Mouse (Mus musculus) lung, adult 18-20 months (tissue): ENCODE measurements at regions not wholly inside any gene's neighbourhood (a gene's known extent, or its start where the extent isn't known, plus 50 kb on each side); places are given as distances from the start of the nearest gene placed in this dataset.

Source experiments
- DNase-seq, 2 experiments: peaks; one replicate each; pipeline ENCODE4 v3.0.0; 2022; ENCODE audit warnings: mixed read lengths in 2 of 2

- DNase-seq = no peak
Observed at GRCm38 (mm10) chr12:77179138-77179537, 58.8 kb upstream of the Fut8 start.

GRCm38 (mm10) chr12:77177811-77178578 is 59.9 kb upstream of the Fut8 start:
- DNase-seq = peak in 1 of 2 experiments; percentile 27

GRCm38 (mm10) chr12:77177303-77177702 is 60.6 kb upstream of the Fut8 start:
- no peak for DNase-seq

GRCm38 (mm10) chr12:77174032-77174431 is 63.9 kb upstream of the Fut8 start:
- no peak for DNase-seq

- DNase-seq = no peak
Observed at GRCm38 (mm10) chr12:77172540-77172939, 65.4 kb upstream of the Fut8 start.

- no peak for DNase-seq
Observed at GRCm38 (mm10) chr12:77170257-77170656, 67.7 kb upstream of the Fut8 start.

- no peak for DNase-seq
Observed at GRCm38 (mm10) chr12:77168367-77168766, 69.6 kb upstream of the Fut8 start.

- DNase-seq = no peak
Observed at GRCm38 (mm10) chr12:77156698-77157097, 81.2 kb upstream of the Fut8 start.

GRCm38 (mm10) chr12:77155626-77156025 is 82.3 kb upstream of the Fut8 start:
- DNase-seq = no peak

- peak; percentile 72 to 86 for DNase-seq
Observed at GRCm38 (mm10) chr12:77151471-77151870, 86.5 kb upstream of the Fut8 start.

- DNase-seq = no peak
Observed at GRCm38 (mm10) chr12:77149835-77150234, 88.1 kb upstream of the Fut8 start.

- DNase-seq = no peak
Observed at GRCm38 (mm10) chr12:77148146-77148545, 89.8 kb upstream of the Fut8 start.

GRCm38 (mm10) chr12:77143958-77144357 is 94.0 kb upstream of the Fut8 start:
- DNase-seq = no peak

- no peak for DNase-seq
Observed at GRCm38 (mm10) chr12:77143521-77143920, 94.4 kb upstream of the Fut8 start.

GRCm38 (mm10) chr12:77143105-77143504 is 94.8 kb upstream of the Fut8 start:
- no peak for DNase-seq

GRCm38 (mm10) chr12:77142224-77142623 is 95.7 kb upstream of the Fut8 start:
- no peak for DNase-seq

- DNase-seq = no peak
Observed at GRCm38 (mm10) chr12:77141260-77142201, 96.4 kb upstream of the Fut8 start.

GRCm38 (mm10) chr12:77140656-77141055 is 97.3 kb upstream of the Fut8 start:
- no peak for DNase-seq

GRCm38 (mm10) chr12:77140141-77140540 is 97.8 kb upstream of the Fut8 start:
- no peak for DNase-seq

- DNase-seq = peak; percentile 15 to 58
Observed at GRCm38 (mm10) chr12:77139718-77140117, 98.2 kb upstream of the Fut8 start.

- no peak for DNase-seq
Observed at GRCm38 (mm10) chr12:77138506-77139201, 99.3 kb upstream of the Fut8 start.

- DNase-seq = no peak
Observed at GRCm38 (mm10) chr12:77137291-77137830, 100.6 kb upstream of the Fut8 start.

GRCm38 (mm10) chr12:77135661-77136060 is 102.3 kb upstream of the Fut8 start:
- no peak for DNase-seq
